Mouse (Mus musculus): ENCODE data around the gene Hipk4. TPM values are rescaled to one million over a fixed set of nuclear protein-coding genes. Genes with fewer than 3 reads are reported as not detected.
"Not testable (repeated sequence)": the region's sequence is repeated elsewhere in the genome, so short reads cannot be mapped to it uniquely, and the experiment has no call there.

Gene Hipk4
- total RNA-seq, 2 experiments from 2014 or later, result 2.4 TPM; not detected in 1

DNA sequence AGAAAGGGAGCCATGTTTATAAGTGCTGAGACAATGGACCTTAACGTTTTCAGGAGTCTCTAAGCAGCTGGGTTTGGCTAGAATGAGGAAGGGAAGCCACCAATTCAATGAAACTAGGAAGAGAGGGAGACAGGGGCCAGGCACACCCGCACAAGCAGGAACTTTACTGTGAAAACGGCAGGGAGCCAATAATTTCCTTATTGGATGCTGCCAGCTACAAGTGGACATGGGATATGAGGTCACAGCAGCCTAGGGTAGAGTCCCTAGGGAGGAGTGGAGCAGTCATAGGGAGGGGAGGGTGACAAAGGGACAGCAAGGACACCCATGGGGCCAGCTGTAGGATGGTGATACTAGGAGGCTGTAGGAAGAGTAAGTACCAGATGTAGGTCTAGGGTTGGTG, 30.0 kb upstream of the Hipk4 start:
- no peak for ATAC-seq (replicated peaks; ENCODE audit: low FRiP score, low TSS enrichment, poor library complexity, severe bottlenecking)

DNA sequence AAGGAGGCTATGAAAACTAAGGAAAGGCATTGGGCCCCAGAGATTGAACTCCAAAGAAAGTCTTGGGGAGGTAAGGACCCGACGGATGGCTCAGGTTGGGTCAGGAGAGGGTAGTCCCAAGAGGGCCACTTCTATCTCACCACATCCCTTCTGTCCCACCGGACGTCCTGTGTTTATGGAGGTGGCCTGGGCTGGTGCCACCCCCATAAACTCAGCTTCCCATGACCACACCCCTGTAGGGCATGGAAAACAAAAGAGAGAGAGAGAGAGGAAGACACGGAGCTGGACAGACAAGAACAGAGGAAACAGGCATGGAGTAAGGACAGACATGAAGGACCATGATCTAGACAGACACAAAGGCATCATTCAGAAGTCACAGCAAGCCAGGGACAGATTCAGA, 29.6 kb upstream of the Hipk4 start:
- no peak for ATAC-seq (replicated peaks; ENCODE audit: low FRiP score, low TSS enrichment, poor library complexity, severe bottlenecking)

GRCm38 (mm10) chr7:27494659-27495367, 28.3 kb upstream of the Hipk4 start:
- not testable (repeated sequence) for ATAC-seq (replicated peaks; ENCODE audit: low FRiP score, low TSS enrichment, poor library complexity, severe bottlenecking)

DNA sequence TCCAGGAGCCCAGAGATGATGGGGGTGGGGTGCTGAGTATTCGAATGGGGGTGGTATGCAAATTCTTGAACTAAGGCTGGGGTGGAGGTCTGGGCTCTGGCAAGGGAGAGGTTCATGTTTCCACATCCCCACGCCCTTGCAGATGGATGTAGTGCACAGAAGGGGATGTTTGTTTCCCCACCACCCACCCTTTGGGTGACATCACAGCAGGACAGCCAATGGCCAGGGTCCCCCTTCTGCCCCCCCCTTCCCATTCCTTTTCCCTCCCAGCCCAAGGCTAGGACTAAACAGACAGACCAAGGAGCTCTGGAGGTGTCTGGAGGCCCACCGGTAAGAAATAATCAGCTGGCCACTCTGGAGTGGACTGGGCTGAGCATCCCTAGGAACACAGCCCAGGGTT, 24.0 kb upstream of the Hipk4 start, which contains the start of gene Prx:
Prx (plus strand) TSS at position 289 of the 400 bp plus-strand sequence.
- no peak for ATAC-seq (replicated peaks; ENCODE audit: low FRiP score, low TSS enrichment, poor library complexity, severe bottlenecking)

GRCm38 (mm10) chr7:27501620-27502019, 21.4 kb upstream of the Hipk4 start:
- no peak for ATAC-seq (replicated peaks; ENCODE audit: low FRiP score, low TSS enrichment, poor library complexity, severe bottlenecking)

GRCm38 (mm10) chr7:27506765-27507370, 16.2 kb upstream of the Hipk4 start:
- no peak for ATAC-seq (replicated peaks; ENCODE audit: low FRiP score, low TSS enrichment, poor library complexity, severe bottlenecking)

- peak; percentile 91 for ATAC-seq (replicated peaks; ENCODE audit: low FRiP score, low TSS enrichment, poor library complexity, severe bottlenecking)
Observed at GRCm38 (mm10) chr7:27507711-27508647, 15.1 kb upstream of the Hipk4 start.

DNA sequence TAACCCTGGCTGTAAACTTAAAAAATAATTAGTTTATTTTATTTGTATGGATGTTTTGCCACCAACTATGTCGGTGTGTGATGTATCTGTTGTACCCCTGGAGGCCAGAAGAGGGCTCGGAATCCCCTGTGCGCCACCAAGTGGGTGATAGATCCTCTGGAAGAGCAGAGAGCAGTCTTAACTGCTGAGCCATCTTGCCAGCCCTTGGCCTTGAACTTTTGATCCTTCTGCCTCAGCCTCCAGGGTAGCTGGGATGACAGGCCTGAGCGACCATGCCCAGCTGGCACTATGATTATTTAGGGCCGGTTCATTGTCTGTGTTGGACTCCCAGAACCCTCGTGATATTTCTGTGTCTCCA, 14.4 kb upstream of the Hipk4 start:
- ATAC-seq (replicated peaks; ENCODE audit: low FRiP score, low TSS enrichment, poor library complexity, severe bottlenecking), result peak; percentile 84

GRCm38 (mm10) chr7:27510809-27511208, 12.3 kb upstream of the Hipk4 start:
- ATAC-seq (replicated peaks; ENCODE audit: low FRiP score, low TSS enrichment, poor library complexity, severe bottlenecking), result no peak

- ATAC-seq (replicated peaks; ENCODE audit: low FRiP score, low TSS enrichment, poor library complexity, severe bottlenecking), result no peak
Observed at GRCm38 (mm10) chr7:27514961-27515360, 8.1 kb upstream of the Hipk4 start.

DNA sequence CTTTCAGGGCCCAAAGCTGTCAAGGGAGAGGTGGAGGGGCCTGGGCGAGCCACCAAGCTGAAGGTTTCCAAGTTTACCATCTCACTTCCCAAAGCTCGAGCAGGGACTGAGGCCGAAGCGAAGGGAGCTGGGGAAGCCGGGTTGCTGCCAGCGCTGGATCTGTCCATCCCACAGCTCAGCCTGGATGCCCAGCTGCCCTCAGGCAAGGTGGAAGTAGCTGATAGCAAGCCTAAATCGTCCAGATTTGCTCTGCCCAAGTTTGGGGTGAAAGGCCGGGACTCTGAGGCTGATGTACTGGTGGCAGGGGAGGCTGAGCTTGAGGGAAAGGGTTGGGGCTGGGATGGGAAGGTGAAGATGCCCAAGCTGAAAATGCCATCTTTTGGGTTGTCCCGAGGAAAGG, 4.8 kb upstream of the Hipk4 start:
- no peak for ATAC-seq (replicated peaks; ENCODE audit: low FRiP score, low TSS enrichment, poor library complexity, severe bottlenecking)

DNA sequence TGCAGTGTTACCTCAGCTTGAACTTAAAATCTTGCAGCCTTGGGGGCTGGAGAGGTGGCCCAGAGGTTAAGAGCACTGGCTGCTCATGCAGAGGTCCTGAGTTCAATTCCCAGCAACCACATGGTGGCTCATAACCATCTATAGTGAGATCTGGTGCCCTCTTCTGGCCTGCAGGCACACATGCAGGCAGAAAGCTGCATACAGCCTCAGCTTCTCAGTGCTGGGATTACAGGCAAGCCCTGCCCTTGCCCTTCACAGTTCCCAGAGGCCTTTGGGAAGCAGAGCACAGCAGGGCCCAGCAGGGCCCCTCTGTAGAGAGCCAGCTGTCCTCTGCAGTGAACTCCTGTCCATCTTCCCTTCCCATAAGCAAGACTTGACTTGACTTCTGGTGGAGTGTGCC, 3.0 kb upstream of the Hipk4 start:
- no peak for ATAC-seq (replicated peaks; ENCODE audit: low FRiP score, low TSS enrichment, poor library complexity, severe bottlenecking)

DNA sequence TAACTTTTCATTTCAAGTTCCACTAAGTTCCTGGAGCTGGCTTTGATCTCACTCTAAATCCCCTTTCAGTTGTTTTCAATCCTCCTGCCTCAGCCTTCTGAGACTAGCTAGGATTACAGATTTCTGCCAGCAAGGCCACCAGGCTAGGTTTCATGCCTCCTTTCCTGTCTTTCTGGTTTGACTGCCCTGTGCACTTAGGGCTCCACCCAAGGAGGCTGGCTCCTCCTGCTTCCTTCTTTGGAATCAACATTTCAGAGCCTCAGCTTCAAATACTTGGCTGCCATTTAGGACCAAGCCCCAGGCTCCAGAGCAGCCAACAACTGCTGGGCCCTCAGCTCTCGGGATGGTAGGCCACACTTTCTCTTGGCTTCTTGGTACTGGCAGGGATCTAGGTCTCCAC, 2.5 kb upstream of the Hipk4 start:
- ATAC-seq (replicated peaks; ENCODE audit: low FRiP score, low TSS enrichment, poor library complexity, severe bottlenecking), result no peak

GRCm38 (mm10) chr7:27523805-27524204, 738 bp downstream of the Hipk4 start:
- ATAC-seq (replicated peaks; ENCODE audit: low FRiP score, low TSS enrichment, poor library complexity, severe bottlenecking), result no peak

DNA sequence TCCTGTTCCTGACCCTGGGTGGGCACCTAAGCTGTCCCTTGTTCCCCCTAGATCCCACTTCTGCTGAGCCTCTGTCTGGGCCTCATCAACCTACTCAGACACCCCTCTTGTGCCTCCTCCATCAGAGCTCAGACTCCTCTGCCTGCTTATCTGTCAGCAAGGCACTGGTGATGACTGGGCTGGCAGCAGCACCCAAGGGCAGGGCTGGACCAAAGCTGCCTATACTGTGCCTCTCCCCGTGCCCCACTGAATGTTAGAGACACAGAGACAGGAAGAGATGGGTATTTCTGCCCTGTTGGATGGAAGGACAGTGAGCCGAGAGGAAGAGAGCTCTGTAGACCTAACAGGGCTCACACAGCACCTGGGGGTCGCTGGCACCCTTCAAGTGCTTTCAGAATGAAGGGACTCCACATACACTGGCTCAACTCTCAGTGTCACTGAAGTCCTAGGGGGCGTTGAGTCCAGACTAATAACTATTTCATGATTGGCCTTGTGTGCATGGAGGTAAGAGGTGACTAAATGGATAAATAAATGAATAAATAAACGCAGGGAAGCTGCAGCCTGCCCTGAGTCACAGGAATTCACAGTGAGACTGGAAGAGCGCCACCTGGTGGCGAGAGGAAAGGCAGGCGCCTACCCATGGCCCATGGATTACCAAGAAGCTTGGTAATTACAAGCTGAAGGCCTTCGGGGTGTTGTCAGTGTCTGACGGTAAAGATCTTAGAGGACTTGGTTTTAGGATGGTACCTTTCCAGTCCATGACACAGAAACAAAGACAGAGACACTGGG, 3.2 kb downstream of the Hipk4 start:
- ATAC-seq (replicated peaks; ENCODE audit: low FRiP score, low TSS enrichment, poor library complexity, severe bottlenecking), result peak; percentile 82

DNA sequence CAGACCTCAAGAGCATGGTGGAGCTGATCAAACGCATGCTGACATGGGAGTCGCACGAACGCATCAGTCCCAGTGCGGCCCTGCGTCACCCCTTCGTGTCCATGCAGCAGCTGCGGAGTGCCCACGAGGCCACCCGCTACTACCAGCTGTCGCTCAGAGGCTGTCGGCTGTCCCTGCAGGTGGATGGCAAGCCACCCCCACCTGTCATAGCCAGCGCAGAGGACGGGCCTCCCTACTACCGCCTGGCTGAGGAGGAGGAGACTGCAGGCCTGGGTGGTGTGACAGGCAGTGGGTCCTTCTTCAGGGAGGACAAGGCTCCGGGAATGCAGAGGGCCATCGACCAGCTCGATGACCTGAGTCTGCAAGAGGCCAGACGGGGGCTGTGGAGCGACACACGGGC, 6.0 kb downstream of the Hipk4 start:
- ATAC-seq (replicated peaks; ENCODE audit: low FRiP score, low TSS enrichment, poor library complexity, severe bottlenecking), result no peak

GRCm38 (mm10) chr7:27530937-27531336, 7.9 kb downstream of the Hipk4 start:
- no peak for ATAC-seq (replicated peaks; ENCODE audit: low FRiP score, low TSS enrichment, poor library complexity, severe bottlenecking)

DNA sequence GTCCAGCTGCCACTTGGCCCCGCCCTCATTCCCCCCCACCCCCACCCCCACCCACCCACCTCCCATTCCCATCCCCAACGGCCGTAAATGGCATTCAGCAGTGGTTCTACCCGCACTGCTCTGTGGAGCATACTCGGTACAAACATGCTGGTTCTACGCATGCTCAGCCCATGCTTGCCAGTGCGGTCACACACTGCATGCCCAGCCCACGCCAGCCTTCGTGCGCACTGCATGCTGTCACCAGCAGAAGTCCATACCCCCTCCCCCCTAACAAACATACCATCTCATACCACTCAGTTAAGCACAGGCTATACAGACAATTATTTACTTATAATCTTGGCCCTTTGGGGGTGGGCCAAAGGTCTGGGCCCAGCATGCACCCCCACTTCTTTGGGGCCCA, 8.6 kb downstream of the Hipk4 start:
- no peak for ATAC-seq (replicated peaks; ENCODE audit: low FRiP score, low TSS enrichment, poor library complexity, severe bottlenecking)

- no peak for ATAC-seq (replicated peaks; ENCODE audit: low FRiP score, low TSS enrichment, poor library complexity, severe bottlenecking)
Observed at GRCm38 (mm10) chr7:27532480-27533050, 9.5 kb downstream of the Hipk4 start.

All from megakaryocyte-erythroid progenitor cell, adult 5-6 weeks (primary cell).